Mouse (Mus musculus): Measurements from ENCODE around the gene Kctd11. TPM values are rescaled to one million over a fixed set of nuclear protein-coding genes. Genes with fewer than 3 reads are reported as not detected.
"Not testable (repeated sequence)": the region's sequence is repeated elsewhere in the genome, so short reads cannot be mapped to it uniquely, and the experiment has no call there.

The Kctd11 gene
- polyA plus RNA-seq, 1 experiment, result 1.9 TPM

GRCm38 (mm10) chr11:69876186-69876585 lies 5.0 kb downstream of the Kctd11 start:
- no peaks in the 10 kb centered on the region for H3K27me3 ChIP-seq (ENCODE audit: control insufficient read depth, insufficient read depth, low read length)
- H3K27ac ChIP-seq (ENCODE audit: insufficient read depth, low read length), result no peak overlapping the region
- H3K4me3 ChIP-seq (replicated peaks; ENCODE audit: insufficient read depth, low read depth, low read length), result no peak overlapping the region
- DNase-seq, result no peak
- no peak for TF ChIP-seq CTCF (IDR thresholded peaks at IDR 0.05; ENCODE audit: borderline replicate concordance, insufficient read depth, low read depth, low read length)
- TF ChIP-seq POLR2A (IDR thresholded peaks at IDR 0.05; ENCODE audit: borderline replicate concordance, insufficient read depth, low read length), result no peak
- H3K4me1 ChIP-seq (ENCODE audit: control insufficient read depth, insufficient read depth, low read length), result no peaks in the 10 kb centered on the region
- WGBS, result 60% methylated on average over 7 of the region's 7 CpGs

- Histone ChIP-seq H3K4me3 (replicated peaks; ENCODE audit: insufficient read depth, low read depth, low read length) (no peak overlapping the region), H3K4me1 (ENCODE audit: control insufficient read depth, insufficient read depth, low read length) (no peaks in the 10 kb centered on the region), H3K27ac (ENCODE audit: insufficient read depth, low read length) (no peak overlapping the region), H3K27me3 (ENCODE audit: control insufficient read depth, insufficient read depth, low read length) (no peaks in the 10 kb centered on the region; the same call in 1 of the 2 replicates)
- 60% methylated on average over 4 of the region's 4 CpGs for WGBS
- no peak for TF ChIP-seq CTCF (IDR thresholded peaks at IDR 0.05; ENCODE audit: borderline replicate concordance, insufficient read depth, low read depth, low read length)
- TF ChIP-seq POLR2A (IDR thresholded peaks at IDR 0.05; ENCODE audit: borderline replicate concordance, insufficient read depth, low read length), result no peak
- DNase-seq, result no peak
These were observed 8.8 kb downstream of the Kctd11 start for GRCm38 (mm10) chr11:69872451-69872850.

- H3K4me3 ChIP-seq (replicated peaks; ENCODE audit: insufficient read depth, low read depth, low read length), result no peak overlapping the region
- no peak overlapping the region for H3K27ac ChIP-seq (ENCODE audit: insufficient read depth, low read length)
- 89% methylated on average over 7 of the region's 7 CpGs for WGBS
- H3K27me3 ChIP-seq (ENCODE audit: control insufficient read depth, insufficient read depth, low read length), result no peaks in the 10 kb centered on the region; the same call in 1 of the 2 replicates
- DNase-seq, result no peak
- TF ChIP-seq CTCF (IDR thresholded peaks at IDR 0.05; ENCODE audit: borderline replicate concordance, insufficient read depth, low read depth, low read length) (no peak), POLR2A (IDR thresholded peaks at IDR 0.05; ENCODE audit: borderline replicate concordance, insufficient read depth, low read length) (no peak)
- no peaks in the 10 kb centered on the region for H3K4me1 ChIP-seq (ENCODE audit: control insufficient read depth, insufficient read depth, low read length)
These were observed 9.4 kb downstream of the Kctd11 start for GRCm38 (mm10) chr11:69871822-69872221.

GRCm38 (mm10) chr11:69870289-69871069 lies 10.7 kb downstream of the Kctd11 start:
- WGBS, result 94% methylated on average over 2 of the region's 2 CpGs
- no peak overlapping the region for H3K27ac ChIP-seq (ENCODE audit: insufficient read depth, low read length)
- DNase-seq, result no peak
- no peaks in the 10 kb centered on the region for H3K4me1 ChIP-seq (ENCODE audit: control insufficient read depth, insufficient read depth, low read length)
- TF ChIP-seq POLR2A (IDR thresholded peaks at IDR 0.05; ENCODE audit: borderline replicate concordance, insufficient read depth, low read length), result no peak
- no peak for TF ChIP-seq CTCF (IDR thresholded peaks at IDR 0.05; ENCODE audit: borderline replicate concordance, insufficient read depth, low read depth, low read length)
- H3K27me3 ChIP-seq (ENCODE audit: control insufficient read depth, insufficient read depth, low read length), result no peaks in the 10 kb centered on the region; the same call in 1 of the 2 replicates
- no peak overlapping the region for H3K4me3 ChIP-seq (replicated peaks; ENCODE audit: insufficient read depth, low read depth, low read length)

- Histone ChIP-seq H3K27me3 (ENCODE audit: control insufficient read depth, insufficient read depth, low read length) (no peaks in the 10 kb centered on the region; the same call in 1 of the 2 replicates), H3K27ac (ENCODE audit: insufficient read depth, low read length) (no peak overlapping the region), H3K4me1 (ENCODE audit: control insufficient read depth, insufficient read depth, low read length) (no peaks in the 10 kb centered on the region), H3K4me3 (replicated peaks; ENCODE audit: insufficient read depth, low read depth, low read length) (no peak overlapping the region)
- WGBS, result 73% methylated on average over 9 of the region's 9 CpGs
- DNase-seq, result no peak
- TF ChIP-seq POLR2A (IDR thresholded peaks at IDR 0.05; ENCODE audit: borderline replicate concordance, insufficient read depth, low read length), result no peak
These were observed 13.9 kb downstream of the Kctd11 start for GRCm38 (mm10) chr11:69867335-69867734.

- 79% methylated on average over 9 of the region's 9 CpGs for WGBS
- Histone ChIP-seq H3K27me3 (ENCODE audit: control insufficient read depth, insufficient read depth, low read length) (no peaks in the 10 kb centered on the region; the same call in 1 of the 2 replicates), H3K4me1 (ENCODE audit: control insufficient read depth, insufficient read depth, low read length) (no peaks in the 10 kb centered on the region), H3K27ac (ENCODE audit: insufficient read depth, low read length) (no peak overlapping the region), H3K4me3 (replicated peaks; ENCODE audit: insufficient read depth, low read depth, low read length) (no peak overlapping the region)
- DNase-seq, result no peak
- no peak for TF ChIP-seq POLR2A (IDR thresholded peaks at IDR 0.05; ENCODE audit: borderline replicate concordance, insufficient read depth, low read length)
- no peak for TF ChIP-seq CTCF (IDR thresholded peaks at IDR 0.05; ENCODE audit: borderline replicate concordance, insufficient read depth, low read depth, low read length)
These were observed 15.6 kb downstream of the Kctd11 start for GRCm38 (mm10) chr11:69865561-69865960.

GRCm38 (mm10) chr11:69864138-69864860 lies 16.9 kb downstream of the Kctd11 start:
- TF ChIP-seq CTCF (IDR thresholded peaks at IDR 0.05; ENCODE audit: borderline replicate concordance, insufficient read depth, low read depth, low read length), result no peak
- WGBS, result 20% methylated on average over 8 of the region's 8 CpGs
- Histone ChIP-seq H3K27ac (ENCODE audit: insufficient read depth, low read length) (no peak overlapping the region), H3K4me3 (replicated peaks; ENCODE audit: insufficient read depth, low read depth, low read length) (no peak overlapping the region), H3K4me1 (ENCODE audit: control insufficient read depth, insufficient read depth, low read length) (no peaks in the 10 kb centered on the region), H3K27me3 (ENCODE audit: control insufficient read depth, insufficient read depth, low read length) (no peaks in the 10 kb centered on the region; the same call in 1 of the 2 replicates)
- DNase-seq, result no peak

GRCm38 (mm10) chr11:69863729-69864128 lies 17.5 kb downstream of the Kctd11 start:
- not testable (repeated sequence) for DNase-seq; H3K27me3 ChIP-seq (ENCODE audit: control insufficient read depth, insufficient read depth, low read length); H3K27ac ChIP-seq (ENCODE audit: insufficient read depth, low read length); H3K4me1 ChIP-seq (ENCODE audit: control insufficient read depth, insufficient read depth, low read length); H3K4me3 ChIP-seq (replicated peaks; ENCODE audit: insufficient read depth, low read depth, low read length)
- WGBS, result 82% methylated on average over 3 of the region's 3 CpGs
